Mouse (Mus musculus) hindlimb bud, embryonic 11.5 days (tissue): ENCODE measurements around the gene Wfdc6a.

Source experiments
- DNase-seq: peaks from one replicate; pipeline ENCODE4 v3.0.0-alpha.2; 2012; ENCODE audit warnings: low read depth, low spot score; ENCODE audit errors: extremely low spot score

Wfdc6a gene

DNA sequence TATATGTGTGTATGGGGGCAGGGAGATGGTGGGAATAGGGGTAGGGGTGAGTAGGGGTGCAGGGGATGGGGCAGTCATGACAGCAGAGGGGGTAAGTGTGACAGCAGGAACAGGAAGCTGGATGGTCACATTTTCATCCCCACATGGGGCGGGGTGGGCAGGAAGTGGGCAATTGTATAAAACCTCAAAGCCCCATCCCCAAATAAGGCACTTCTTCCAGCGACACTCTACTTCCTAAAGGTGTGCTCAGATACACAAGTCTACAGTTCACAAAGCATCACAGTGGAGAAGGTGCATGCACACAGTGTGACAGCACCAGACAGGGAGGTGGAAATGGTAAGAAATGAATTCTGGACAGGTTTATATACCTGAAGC, 34.4 kb downstream of the Wfdc6a start:
- no peak for DNase-seq

DNA sequence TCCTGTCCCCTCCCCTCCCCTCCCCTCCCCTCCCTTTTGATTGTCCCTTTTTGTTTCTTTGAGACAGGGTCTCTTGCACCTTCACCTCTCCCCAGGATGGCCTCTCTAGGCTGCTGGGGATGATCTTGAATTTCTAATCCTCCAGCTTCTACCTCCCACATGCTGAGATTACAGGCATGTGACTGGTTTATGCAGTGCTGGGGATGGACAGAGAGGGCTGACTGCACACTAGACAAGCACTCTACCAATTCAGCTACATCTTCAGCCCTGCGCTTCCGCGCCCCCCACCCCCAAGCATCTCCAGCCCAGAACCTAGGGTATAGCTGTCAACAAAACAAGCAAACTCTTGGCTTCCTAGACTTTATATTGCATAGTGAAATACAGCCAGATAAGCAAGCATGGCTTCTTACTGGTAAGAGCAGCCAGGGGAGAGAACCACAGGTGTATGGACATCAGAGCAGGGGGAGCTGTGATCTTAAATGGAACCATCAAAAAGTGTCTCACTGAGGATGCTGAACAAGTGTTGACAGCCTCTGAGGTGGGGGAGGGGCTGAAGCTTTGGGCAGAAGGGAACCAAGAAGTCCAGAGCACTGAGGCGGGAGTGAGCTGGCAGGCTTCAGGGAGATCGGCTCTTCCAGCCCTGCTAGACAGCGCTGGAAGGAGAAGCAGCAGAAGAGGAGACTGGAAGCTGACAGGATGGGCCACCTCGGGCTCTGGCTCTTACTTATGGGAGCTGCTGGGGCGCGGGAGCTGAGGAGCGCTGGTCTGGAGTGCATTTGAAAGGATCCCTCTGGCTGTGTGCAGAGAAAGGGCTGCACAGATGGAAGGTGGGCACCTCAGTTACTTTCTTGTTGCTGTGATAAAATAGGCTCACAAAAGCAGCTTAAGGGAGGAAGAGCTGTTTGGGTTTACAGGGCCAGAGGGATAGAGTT, 35.0 kb downstream of the Wfdc6a start:
- DNase-seq = no peak

DNA sequence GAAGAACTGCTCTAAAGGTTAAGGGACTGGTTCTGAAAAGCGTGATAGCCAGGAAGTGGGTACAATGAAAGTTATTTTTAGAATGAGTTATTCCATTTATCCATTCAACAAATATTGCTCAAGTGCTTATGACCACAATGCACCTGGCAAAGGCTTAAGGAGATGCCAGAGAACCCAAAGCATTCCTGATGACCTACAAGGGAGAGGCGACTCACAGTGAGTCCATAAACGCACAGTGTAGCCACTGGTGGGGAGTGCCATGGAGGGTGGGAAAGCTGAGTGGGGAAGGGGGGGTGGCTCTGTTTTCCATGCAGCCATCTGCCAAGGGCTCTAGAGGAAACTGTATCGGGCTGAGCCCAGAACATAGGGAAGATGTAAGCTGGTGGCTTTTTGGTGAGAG, 35.9 kb downstream of the Wfdc6a start:
- DNase-seq = no peak

DNA sequence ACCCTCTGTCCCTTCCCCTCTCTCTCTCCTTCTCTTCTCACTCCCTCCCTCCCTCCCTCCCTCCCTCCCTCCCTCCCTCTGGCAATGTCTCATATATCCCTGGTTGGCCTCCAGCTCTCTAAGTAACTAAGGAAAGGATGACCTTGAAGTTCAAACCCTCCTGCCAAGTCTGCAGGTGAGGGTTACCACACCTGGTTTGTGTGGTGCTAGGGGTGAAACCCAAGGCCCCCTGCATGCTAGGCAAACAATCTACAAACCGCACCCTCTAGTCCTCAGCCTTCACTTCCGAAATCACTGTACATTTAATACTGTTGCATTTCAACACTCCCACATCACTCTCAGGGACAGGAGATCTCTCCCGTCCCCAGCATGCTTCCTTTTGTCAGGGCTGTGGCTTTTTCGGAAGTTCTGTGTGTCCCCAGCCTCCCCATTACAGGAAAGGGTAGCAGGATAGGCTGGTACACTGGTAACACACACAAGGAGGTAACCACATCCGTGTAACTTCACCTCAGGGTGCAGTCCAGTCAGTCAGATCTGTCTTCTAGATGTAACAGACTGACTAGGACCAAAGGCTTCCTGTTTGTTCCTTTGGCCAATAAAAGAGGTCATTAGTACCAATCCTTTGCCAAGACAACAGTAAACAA, 40.7 kb downstream of the Wfdc6a start:
- DNase-seq = no peak

GRCm38 (mm10) chr2:164543745-164544144, 41.5 kb downstream of the Wfdc6a start:
- no peak for DNase-seq

DNA sequence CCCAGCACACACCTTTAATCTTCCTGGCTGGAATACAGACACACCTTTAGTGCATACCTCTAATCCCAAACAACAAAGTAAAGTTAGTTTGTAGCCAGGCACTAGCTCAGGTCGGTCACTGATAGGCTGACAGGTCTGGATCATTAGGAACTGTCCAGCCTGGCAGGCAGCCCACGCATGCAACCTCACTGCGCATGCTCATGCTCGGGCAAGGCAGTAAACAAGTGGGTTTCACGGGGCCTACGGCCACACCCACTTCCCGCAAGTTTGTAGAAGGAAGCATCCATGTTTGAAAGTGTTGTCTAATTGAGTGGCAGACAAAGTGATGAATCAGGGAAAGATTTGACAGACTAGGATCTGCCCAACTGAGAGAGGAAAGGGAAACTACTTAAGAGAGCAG, 42.6 kb downstream of the Wfdc6a start:
- no peak for DNase-seq

DNA sequence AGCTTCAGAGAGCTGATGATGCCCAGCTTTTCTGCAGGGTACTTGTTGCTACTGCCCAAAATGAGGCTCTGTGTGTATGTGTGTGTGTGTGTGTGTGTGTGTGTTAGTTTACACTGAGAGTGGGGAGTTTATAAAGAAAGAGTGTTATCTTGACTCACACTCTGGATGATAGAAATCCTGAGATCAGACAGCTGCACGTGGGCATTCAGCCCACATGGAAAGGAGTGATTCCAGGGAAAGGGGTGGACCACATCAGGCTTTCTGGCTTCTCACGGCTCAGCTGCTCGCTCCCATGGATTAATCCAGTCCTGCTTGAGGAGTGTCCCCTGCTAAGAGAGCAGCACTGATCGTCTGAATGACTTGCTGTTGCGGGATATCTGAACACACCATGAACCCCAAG, 43.1 kb downstream of the Wfdc6a start:
- no peak for DNase-seq

DNA sequence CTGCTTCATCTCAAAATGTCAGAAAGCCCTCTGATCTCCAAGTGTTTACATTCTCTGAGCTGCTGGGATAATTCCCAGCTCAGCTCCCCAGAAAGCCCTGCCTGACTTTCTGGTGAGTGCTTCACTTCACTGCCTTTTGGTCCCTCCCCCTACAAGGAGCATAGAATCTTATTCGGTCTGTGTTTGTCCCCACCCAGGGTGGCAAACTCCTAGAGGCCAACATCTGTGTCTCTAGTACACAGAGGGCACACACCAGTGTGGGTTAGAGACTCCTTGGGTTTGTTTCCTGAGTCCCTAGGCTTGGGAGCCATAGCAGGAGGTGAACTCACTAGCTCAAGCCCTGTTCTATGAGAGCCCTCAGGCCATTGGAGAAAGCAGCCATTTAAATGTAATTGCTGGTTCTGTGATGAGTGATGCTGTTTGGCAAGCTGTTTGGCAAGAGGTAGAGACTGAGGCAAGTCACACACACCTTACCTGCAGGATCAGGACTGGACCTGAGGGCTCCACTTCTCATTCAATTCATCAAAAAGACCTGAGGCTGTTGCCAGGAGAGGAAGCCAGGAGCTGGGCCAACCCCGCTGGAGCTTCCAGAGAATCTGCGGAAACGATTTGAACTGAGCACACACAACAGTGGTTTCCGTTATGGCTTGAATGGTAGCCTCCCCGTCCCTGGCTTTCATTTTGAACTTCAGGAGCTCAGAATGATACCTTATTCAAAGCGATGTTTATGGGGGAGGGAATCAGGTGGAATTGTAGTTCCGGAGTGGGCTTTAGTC, 44.4 kb downstream of the Wfdc6a start:
- no peak for DNase-seq

- DNase-seq = no peak
Observed at GRCm38 (mm10) chr2:164537003-164537402, 48.2 kb downstream of the Wfdc6a start.

DNA sequence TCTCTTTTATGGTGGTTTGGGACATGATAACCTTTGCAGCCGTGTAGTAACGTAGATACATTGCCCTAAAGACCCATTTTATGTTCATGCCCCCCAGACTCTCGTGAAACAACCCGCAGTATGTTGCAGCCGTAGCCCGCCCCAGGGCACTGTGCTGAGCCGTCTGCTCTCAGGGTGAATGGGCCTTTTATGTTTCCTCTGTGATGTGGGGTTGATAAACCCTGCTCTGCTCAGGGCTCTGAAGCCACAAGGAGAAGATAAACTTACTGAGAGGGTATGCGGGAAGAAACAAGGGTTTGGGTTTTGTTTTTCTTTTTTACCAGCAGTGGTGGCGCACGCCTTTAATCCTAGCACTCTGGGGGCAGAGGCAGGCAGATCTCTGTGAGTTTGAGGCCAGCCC, 50.9 kb downstream of the Wfdc6a start:
- DNase-seq = no peak

DNA sequence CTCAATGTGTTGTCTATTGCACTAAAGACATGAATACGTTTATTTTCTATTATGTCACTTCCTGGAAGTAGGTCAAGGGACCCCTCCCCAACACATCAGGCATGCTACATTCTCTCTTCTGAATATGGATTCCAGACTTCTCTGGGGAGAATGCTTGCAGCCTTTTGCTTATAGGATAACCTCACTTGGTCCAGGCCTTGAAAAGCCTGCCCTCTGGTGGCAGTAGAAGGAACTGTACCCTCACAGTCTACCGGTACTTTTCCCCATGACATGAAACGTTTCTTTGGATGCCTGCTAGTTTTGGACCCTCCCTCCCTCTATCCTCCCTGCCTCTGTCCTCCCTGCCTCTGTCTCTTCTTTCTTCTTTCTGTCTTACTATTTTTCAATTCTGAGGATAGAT, 54.1 kb downstream of the Wfdc6a start:
- DNase-seq = peak; percentile 50
